Mouse (Mus musculus): Measurements from ENCODE around the gene Med13l.
A peak's percentile ranks its signal among the peaks of the same experiment; 100 is the strongest.

Med13l gene

DNA sequence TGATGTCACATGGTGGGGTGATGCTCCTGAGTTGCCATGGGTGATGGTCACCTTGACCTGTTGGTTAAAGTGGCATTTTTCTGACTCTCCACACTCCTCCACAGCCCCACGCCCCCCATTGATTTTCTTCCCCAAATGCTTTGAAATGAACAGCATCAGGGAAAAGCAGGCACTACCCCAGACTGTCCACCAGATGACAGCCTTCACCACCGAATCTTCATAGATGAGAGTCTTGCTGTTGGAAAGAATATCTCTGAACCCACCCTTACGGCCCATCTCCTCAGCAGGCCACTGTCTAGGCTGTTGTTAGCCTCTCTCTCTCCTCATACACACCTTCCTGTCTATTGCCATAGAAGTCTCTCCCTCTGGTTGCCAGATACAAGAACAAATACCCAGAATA lies 213.4 kb downstream of the Med13l start:
- peak; percentile 27 for DNase-seq (ENCODE audit: extremely low read depth, low read depth)

DNA sequence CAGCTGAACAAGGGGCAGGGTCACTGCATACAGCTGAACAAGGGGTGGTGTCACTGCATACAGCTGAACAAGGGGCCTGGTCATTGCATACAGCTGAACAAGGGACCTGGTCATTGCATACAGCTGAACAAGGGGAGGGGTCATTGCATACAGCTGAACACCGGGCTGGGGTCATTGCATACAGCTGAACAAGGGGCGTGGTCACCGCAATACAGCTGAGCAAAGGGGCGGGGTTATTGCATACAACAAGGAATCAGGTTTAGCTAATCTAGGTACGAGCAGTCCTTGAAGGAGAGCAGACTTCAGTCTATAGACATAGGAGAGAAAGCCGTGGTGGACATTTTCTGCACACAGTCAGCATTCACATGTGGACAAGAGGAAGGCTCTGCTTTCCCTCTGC lies 215.9 kb downstream of the Med13l start:
- DNase-seq (ENCODE audit: extremely low read depth, low read depth) = no peak

DNA sequence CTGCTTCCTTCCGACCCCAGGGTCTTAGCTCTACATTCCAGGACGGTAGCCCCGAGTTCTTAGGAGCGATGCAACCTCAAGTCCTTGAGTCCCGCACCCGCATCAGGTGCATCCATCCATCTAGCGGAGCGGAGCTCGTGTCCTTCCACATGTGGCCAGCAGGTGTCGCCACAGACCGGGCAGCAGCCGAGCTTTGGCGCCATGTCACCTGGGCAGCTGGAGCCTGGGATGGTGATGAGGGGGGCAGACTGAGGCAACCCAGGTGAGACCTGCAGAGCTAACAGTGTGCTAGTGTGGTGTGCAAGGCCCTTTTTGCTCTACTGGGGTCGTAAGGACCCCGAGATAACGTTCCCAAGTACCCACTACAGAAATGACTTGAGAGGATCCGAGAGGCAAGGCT lies 221.1 kb downstream of the Med13l start:
- no peak for DNase-seq (ENCODE audit: extremely low read depth, low read depth)

DNA sequence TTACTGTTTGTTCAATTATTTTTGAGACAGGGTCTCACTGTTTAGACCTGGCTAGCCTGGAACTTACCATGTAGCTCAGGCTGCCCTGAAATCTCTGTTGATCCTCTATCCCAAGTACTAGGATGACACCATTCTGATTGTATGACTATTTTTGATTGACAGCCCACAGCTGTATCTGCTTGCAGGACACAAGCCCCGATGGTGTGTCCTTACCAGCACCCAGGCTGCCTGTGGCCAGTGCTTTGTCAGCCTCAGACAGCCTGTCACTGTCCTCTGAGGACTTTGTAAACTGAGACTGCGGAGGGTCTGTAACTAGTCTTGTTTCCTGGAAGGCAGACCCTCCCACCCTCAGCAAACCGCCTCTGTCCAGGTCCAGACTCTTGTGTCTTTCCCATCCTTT lies 221.7 kb downstream of the Med13l start:
- no peak for DNase-seq (ENCODE audit: extremely low read depth, low read depth)

DNA sequence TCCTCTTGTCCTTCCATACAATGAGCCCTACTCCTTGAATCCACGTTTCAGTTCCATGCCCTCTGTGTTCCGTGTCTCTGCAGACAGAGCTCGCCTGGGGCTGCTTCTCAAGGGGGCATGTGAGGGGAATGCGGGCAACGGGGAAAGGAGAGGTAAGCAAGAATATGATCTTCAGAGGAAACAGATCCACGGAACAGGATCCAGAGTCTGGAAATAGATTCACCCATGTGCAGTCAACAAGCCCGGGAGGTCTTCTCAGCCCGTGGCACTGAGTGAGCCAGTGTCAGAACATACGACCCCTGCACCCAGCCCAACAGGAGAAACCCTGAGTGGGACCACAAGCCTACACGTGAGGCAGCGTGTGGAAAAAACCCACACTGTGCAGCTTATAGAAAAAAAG lies 228.7 kb downstream of the Med13l start:
- no peak for DNase-seq (ENCODE audit: extremely low read depth, low read depth)

DNA sequence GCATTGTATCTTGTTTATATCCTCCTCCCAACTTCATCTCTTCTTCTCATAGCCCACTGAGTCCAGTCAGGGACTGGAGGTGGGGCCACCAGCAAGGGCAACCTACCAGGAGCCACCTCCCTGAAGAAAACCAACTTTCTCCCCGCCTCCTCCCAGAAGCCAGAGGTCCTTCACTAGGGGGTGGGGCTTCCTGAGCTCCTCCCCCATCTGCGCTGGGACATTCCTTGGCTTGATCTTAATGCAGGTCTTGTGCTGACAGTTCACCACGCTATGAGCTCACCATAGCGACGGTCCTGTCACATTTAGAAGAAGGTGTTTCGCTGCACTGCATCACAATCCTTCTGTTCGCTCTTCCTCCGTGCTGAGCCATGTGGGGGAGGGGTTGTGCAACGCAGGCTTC lies 229.3 kb downstream of the Med13l start:
- no peak for DNase-seq (ENCODE audit: extremely low read depth, low read depth)

DNA sequence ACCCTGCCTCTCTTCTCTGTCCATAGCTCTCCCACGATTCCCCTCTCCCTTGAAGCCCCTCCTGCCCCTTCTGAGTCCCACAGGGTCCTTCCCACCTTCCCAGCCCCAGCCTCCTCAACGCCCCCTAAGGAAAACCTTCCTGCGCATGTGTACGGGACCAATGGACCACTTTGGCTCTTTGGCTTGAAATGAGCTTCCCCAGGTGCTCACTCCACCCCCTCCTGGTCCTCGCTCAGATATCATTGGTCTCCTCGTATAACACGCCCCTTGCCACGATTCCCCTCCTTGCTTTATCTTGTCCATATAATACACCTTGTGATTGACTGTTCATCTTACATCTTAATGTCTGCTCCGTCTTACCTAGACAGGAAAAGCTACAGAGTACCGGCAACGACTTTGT lies 237.3 kb downstream of the Med13l start:
- no peak for DNase-seq (ENCODE audit: extremely low read depth, low read depth)

DNA sequence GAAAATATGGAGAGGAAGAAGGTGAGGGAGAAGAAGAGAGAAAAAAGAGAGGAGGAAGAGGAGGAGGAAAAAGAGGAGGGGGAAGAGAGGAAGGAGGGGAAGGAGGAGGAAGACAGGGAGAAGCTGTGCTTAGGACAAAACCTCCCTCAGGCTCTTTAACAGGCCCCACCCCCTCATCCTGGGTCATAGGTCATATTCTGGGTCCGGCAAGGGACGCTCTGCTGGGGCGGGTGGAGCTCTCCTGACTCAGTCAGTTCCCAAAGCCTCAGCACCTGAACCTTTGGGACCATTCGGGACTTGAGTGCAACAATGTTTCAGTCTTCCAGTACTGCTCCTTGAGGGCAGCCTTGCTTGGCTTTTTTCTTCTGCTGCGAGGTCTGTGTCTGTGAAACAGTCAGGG lies 241.1 kb downstream of the Med13l start:
- no peak for DNase-seq (ENCODE audit: extremely low read depth, low read depth)

DNA sequence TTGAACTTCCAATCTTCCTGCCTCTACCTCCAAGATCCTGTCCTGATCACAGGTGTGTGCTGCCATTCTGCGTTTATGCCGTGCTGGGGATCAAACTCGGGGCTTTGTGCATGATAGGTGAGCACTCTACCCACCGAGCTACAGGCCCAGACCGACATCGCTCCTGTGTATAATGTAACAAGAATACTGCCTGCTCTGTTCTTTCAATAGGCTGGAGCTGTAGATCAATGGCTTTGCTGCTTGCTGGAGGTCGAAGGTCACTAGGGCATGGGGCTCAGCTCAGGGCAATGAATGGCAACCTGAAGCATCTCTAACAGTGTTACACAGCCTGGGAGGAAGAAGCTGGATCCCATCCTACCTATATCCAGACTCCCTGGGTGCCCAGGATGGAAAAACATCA lies 241.6 kb downstream of the Med13l start:
- no peak for DNase-seq (ENCODE audit: extremely low read depth, low read depth)

DNA sequence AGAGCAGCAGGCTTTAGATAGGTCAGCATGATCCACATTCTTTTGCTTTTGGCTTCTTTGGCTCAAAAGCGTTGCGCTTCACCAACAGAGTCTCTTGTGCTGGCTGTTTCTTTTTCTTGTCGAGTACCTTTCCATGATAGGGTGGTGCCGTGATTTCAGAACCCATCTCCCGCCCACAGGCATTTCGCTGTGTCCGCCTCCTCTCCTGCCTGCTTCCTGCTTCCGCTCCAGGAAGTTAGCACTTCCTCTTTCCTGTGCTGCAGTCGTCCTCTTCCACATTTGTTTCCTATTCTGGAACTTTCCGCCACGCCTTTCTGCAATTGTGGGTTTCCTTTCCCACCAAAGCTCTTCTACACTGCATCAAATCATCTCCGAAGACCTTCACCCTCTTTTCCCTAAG lies 248.5 kb downstream of the Med13l start:
- DNase-seq (ENCODE audit: extremely low read depth, low read depth) = no peak

DNA sequence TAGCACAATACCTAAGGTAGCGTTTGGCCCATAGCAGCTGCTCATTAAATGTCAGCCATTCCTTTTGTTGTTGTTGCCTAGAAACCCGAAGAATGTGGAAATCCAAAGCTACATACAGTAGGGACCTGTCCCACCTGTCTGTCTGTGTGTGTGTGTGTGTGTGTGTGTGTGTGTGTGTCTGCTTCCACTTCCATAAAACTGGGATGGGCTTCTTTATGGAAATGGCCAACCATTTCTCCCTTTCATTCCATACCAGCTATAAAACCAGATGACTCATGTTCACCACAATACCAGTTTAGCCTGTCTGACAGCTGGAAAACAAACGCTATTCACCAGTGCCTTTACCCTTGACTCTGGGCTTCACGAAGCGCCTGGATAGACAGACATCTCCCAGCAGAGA lies 249.1 kb downstream of the Med13l start:
- no peak for DNase-seq (ENCODE audit: extremely low read depth, low read depth)

DNA sequence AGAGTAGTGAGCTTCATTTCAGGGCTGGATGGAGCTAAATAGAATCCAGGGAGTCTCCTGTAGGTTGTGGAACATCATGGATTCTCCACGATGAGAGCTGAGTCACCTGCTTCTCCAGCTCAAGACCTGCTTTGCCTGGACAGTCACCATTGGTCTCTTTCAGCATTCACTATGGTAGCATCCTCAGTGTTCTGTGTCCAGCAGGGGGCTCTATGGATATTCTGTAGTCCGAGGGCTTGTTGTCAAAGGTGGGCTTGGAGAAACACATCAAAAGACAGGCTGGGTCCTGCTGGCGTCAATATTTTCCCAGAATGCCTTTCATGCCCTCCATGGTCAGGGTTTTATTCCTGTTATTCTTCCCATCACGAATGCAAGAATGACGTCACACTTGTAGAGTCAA lies 251.2 kb downstream of the Med13l start:
- DNase-seq (ENCODE audit: extremely low read depth, low read depth) = no peak

DNA sequence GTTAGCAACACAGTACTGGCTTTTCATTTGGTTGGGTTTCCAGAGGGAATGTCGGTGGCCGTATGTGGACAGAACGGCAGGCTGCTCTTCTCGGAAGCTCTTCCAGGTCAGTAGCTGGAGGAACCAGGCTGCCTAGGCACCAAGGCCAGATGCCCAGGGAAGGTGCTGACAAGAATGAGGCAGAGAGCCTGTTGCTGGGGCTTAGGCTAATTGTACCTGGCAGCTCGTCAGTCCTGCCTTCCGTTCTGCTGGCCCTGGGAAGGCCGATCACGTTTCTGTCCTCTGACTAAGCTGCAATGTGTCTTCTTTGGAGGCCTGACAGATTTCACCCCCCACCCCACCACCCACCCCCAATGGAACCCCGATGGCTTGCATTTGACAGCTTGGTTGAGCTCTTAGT lies 251.9 kb downstream of the Med13l start:
- DNase-seq (ENCODE audit: extremely low read depth, low read depth) = no peak

DNA sequence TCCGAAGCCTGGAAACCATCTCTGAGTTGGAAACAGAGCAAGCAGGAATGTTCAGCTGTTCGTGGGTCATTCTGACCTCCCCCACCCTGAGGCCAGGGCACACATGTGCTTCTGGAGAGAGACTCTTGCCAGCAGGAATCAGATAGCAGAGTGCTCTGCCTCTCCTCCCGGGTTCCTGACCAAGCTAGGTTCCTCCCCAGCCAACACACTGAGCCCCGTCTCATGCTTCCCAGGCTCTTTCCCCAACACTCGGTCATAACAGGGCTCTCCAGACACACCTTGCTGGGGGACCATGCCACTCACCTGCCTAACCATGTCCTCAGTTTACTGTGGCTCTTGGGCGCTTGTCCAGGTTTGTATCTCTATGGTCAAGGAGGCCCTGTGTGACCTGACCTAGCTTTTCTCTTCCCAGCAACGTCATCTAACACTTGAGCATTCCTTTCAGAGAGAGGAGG lies 252.5 kb downstream of the Med13l start:
- no peak for DNase-seq (ENCODE audit: extremely low read depth, low read depth)

DNA sequence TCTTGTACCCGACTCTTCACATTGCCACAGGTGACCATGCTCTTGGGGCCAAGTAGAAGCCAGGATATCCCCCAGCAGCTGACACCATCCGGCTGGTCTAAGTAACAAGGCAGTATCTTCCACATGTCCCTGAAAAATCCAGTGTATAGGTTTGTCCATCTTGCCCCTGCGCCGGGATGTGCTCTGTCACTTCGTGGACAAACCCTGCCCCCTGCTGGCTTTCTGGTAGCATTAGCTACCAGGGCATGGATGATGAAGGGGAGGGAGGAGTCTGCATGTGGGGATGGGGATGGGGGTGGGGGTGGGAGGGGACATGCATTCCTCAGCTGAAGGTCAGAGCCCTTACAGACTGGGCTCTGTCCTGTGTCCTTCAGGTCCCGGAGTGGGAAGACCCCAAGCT lies 253.6 kb downstream of the Med13l start:
- DNase-seq (ENCODE audit: extremely low read depth, low read depth) = no peak
